Mouse (Mus musculus): ENCODE results near the gene Gm20716.

The Gm20716 gene

GRCm38 (mm10) chr2:168229116-168230025, 793 bp downstream of the Gm20716 start:
- DNase-seq (ENCODE audit: low read depth, low spot score), result peak; percentile 30

- no peak for DNase-seq (ENCODE audit: low read depth, low spot score)
Measured at GRCm38 (mm10) chr2:168223326-168223725, 6.8 kb downstream of the Gm20716 start.

- DNase-seq (ENCODE audit: low read depth, low spot score), result no peak
Measured at GRCm38 (mm10) chr2:168213788-168214397, 16.3 kb downstream of the Gm20716 start.

GRCm38 (mm10) chr2:168207883-168208282, 22.3 kb downstream of the Gm20716 start:
- no peak for DNase-seq (ENCODE audit: low read depth, low spot score)

- DNase-seq (ENCODE audit: low read depth, low spot score), result peak; percentile 91
Measured at GRCm38 (mm10) chr2:168206725-168207644, 23.2 kb downstream of the Gm20716 start, which contains the start of gene Adnp. TSS of gene Adnp (minus strand) at chr2:168207112.

GRCm38 (mm10) chr2:168205681-168206631, 24.2 kb downstream of the Gm20716 start:
- DNase-seq (ENCODE audit: low read depth, low spot score), result peak; percentile 20

- DNase-seq (ENCODE audit: low read depth, low spot score), result peak; percentile 73
Measured at GRCm38 (mm10) chr2:168205265-168205664, 24.9 kb downstream of the Gm20716 start.

- DNase-seq (ENCODE audit: low read depth, low spot score), result no peak
Measured at GRCm38 (mm10) chr2:168204476-168204999, 25.6 kb downstream of the Gm20716 start.

- DNase-seq (ENCODE audit: low read depth, low spot score), result no peak
Measured at GRCm38 (mm10) chr2:168200014-168200691, 30.0 kb downstream of the Gm20716 start.

- no peak for DNase-seq (ENCODE audit: low read depth, low spot score)
Measured at GRCm38 (mm10) chr2:168199476-168199875, 30.7 kb downstream of the Gm20716 start.

GRCm38 (mm10) chr2:168198421-168198820, 31.7 kb downstream of the Gm20716 start:
- no peak for DNase-seq (ENCODE audit: low read depth, low spot score)

GRCm38 (mm10) chr2:168195721-168196120, 34.4 kb downstream of the Gm20716 start:
- no peak for DNase-seq (ENCODE audit: low read depth, low spot score)

GRCm38 (mm10) chr2:168193685-168194084, 36.5 kb downstream of the Gm20716 start:
- no peak for DNase-seq (ENCODE audit: low read depth, low spot score)

GRCm38 (mm10) chr2:168191856-168192255, 38.3 kb downstream of the Gm20716 start:
- DNase-seq (ENCODE audit: low read depth, low spot score), result no peak

- no peak for DNase-seq (ENCODE audit: low read depth, low spot score)
Measured at GRCm38 (mm10) chr2:168175946-168176345, 54.2 kb downstream of the Gm20716 start.

GRCm38 (mm10) chr2:168170167-168170685, 59.9 kb downstream of the Gm20716 start:
- peak; percentile 63 for DNase-seq (ENCODE audit: low read depth, low spot score)

GRCm38 (mm10) chr2:168169800-168170113, 60.4 kb downstream of the Gm20716 start:
- DNase-seq (ENCODE audit: low read depth, low spot score), result peak; percentile 16

- no peak for DNase-seq (ENCODE audit: low read depth, low spot score)
Measured at GRCm38 (mm10) chr2:168168892-168169799, 61.0 kb downstream of the Gm20716 start.

GRCm38 (mm10) chr2:168167781-168168180, 62.4 kb downstream of the Gm20716 start:
- no peak for DNase-seq (ENCODE audit: low read depth, low spot score)
